Mouse (Mus musculus) hematopoietic multipotent progenitor cell, adult 10-12 weeks (in vitro differentiated cells): ENCODE data around the gene Gm2000. TPM values are rescaled to one million over a fixed set of nuclear protein-coding genes. Genes with fewer than 3 reads are reported as not detected.

Source experiments
- polyA plus RNA-seq: library from polyadenylated mRNA; stranded (reverse); fragments of >175 nt; gene quantifications from 2 replicates; pipeline ENCODE4 v1.2.3, GENCODE M21; 2012; ENCODE audit warnings: low replicate concordance

The Gm2000 gene
- polyA plus RNA-seq = 90.3 and 1,376 TPM in 2 replicates

DNA sequence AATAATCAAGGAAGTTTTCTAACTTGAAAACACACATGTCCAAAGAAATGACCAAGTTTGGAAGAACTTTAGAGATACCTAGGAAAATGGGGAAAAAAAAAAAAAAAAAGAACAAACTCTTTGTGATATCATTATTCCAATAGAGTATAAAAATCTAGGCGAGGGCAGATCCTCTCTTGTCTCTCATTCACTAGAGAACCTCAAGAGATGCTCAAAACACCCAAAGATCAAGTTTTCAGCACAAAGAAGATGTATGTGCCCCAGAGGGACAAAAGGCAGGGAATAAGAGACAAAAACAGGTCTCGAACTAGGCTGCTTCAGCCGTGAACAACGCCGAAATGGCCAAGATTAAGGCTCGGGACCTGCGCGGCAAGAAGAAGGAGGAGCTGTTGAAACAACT, at the start of gene Gm2000:
Gene Gm2000 (plus strand): TSS at position 301 of the 400 bp plus-strand sequence.

Other genes starting within 250 kb of the Gm2000 start
- gene Fam163a, start 161.0 kb upstream of the Gm2000 start, polyA plus RNA-seq = not detected in 2 replicates
- gene Tdrd5, start 62.4 kb upstream of the Gm2000 start, polyA plus RNA-seq = not detected in 2 replicates
- not detected in 2 replicates for gene Nphs2, start 55.3 kb upstream of the Gm2000 start, polyA plus RNA-seq
- 0.15 and 0.24 TPM in 2 replicates for gene Axdnd1, start 55.1 kb downstream of the Gm2000 start, polyA plus RNA-seq
- 87.8 and 88.9 TPM in 2 replicates for gene Soat1, start 108.3 kb downstream of the Gm2000 start, polyA plus RNA-seq
- 0.14 and 1.1 TPM in 2 replicates for gene Gm10031, start 158.0 kb downstream of the Gm2000 start, polyA plus RNA-seq
- gene Abl2, start 192.7 kb downstream of the Gm2000 start, polyA plus RNA-seq = 18.2 and 29.2 TPM in 2 replicates